Mouse (Mus musculus) stomach, embryonic 16.5 days (tissue): ENCODE results near the gene Irgc1. TPM values are rescaled to one million over a fixed set of nuclear protein-coding genes. Genes with fewer than 3 reads are reported as not detected.
A peak's percentile ranks its signal among the peaks of the same experiment; 100 is the strongest.

ENCODE experiments used
- ATAC-seq: fragments of 200-750 bp; cut with Nextera tagmentation; 2 replicates; pipeline ENCODE4 v1.8.0; 2017; ENCODE audit warnings: moderate number of reproducible peaks, moderate TSS enrichment; ENCODE audit not compliant: insufficient read depth, low FRiP score
- H3K27ac ChIP-seq: fragments of 300-500 bp; sonication (generic); 2 replicates; pipeline ENCODE4 v1.5.1; 2014; ENCODE audit warnings: low read length
- H3K27me3 ChIP-seq: fragments of 300-500 bp; sonication (generic); 2 replicates; pipeline ENCODE4 v1.6.1; 2014; ENCODE audit warnings: low read length, control low read depth, mixed read lengths; ENCODE audit not compliant: control insufficient read depth, insufficient read depth
- H3K36me3 ChIP-seq: fragments of 300-500 bp; sonication (generic); 2 replicates; pipeline ENCODE4 v1.6.1; 2014; ENCODE audit warnings: low read length; ENCODE audit not compliant: control insufficient read depth, insufficient read depth
- H3K4me1 ChIP-seq: fragments of 300-500 bp; sonication (generic); 2 replicates; pipeline ENCODE4 v1.6.1; 2014; ENCODE audit warnings: low read length, control low read depth, mixed read lengths; ENCODE audit not compliant: control insufficient read depth, insufficient read depth
- H3K4me2 ChIP-seq: fragments of 300-500 bp; sonication (generic); 2 replicates; pipeline ENCODE4 v1.6.1; 2014; ENCODE audit warnings: low read depth, low read length, mixed read lengths
- H3K4me3 ChIP-seq: fragments of 300-500 bp; sonication (generic); replicated peaks from 2 replicates; pipeline ENCODE4 v1.5.1; 2014; ENCODE audit warnings: mild to moderate bottlenecking, low read length
- H3K9ac ChIP-seq: fragments of 300-500 bp; sonication (generic); 2 replicates; pipeline ENCODE4 v1.6.1; 2014; ENCODE audit warnings: low read length
- H3K9me3 ChIP-seq: fragments of 300-500 bp; sonication (generic); replicated peaks from 2 replicates; pipeline ENCODE4 v1.6.1; 2016; ENCODE audit warnings: low read length, control low read depth; ENCODE audit not compliant: control insufficient read depth
- WGBS: fragments of 180-500 bp; shearing (Covaris S2); extraction: QIAGEN DNeasy Blood & Tissue Kit; methylation state at CpG from one replicate; pipeline ENCODE4 v1.1.7; 2014; 5-methylcytosine and 5-hydroxymethylcytosine counted together
- polyA plus RNA-seq: library from polyadenylated mRNA; unstranded; fragments of >200 nt; fragmentation: Nextera tagmentation; extraction: Ambion mirVana; gene quantifications from 2 replicates; pipeline ENCODE4 v1.2.1, GENCODE M21; 2015

The Irgc1 gene
- polyA plus RNA-seq, 1 experiment from 2014 or later: 0.26 TPM

DNA sequence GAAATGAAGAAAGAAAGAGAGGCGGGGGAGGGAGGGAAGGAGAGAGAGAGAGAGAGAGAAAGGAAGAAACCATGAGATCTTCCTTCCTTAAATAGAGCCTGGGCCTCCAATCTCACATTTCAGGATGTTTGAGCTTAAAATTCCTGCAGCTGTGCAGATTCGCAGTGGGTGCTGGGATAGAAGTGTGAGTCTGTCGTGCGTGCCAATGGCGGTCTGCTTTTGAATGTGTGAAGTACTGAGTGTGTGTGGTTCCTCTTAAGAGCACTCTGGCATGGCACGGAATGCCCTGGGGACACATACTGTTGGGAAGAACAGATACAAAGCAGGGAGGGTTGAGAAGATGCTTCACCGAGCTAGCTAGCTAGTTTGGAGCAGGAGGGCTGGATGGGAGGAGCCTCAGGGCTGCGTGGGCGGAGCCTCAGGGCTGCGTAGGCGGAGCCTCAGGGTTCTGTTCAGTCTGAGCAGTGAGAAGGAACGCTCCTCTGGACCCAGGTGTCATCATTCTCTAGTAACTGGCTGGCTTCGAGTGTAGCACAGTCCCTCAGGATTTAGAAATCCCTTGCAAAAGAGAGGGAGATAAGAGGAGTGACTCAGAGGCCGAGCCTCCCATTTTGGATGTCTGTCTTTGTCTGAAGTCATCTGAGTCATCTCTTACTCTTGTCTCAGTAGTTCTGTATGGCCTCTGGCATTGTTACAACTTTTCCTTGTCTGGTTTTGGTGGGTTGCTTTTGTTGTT is 3.1 kb downstream of the Irgc1 start:
- no peaks in the 10 kb centered on the region for H3K36me3 ChIP-seq
- WGBS: 51% methylated on average over 14 of the region's 14 CpGs
- peak; percentile 9; the same call in 1 of the 2 replicates for ATAC-seq

DNA sequence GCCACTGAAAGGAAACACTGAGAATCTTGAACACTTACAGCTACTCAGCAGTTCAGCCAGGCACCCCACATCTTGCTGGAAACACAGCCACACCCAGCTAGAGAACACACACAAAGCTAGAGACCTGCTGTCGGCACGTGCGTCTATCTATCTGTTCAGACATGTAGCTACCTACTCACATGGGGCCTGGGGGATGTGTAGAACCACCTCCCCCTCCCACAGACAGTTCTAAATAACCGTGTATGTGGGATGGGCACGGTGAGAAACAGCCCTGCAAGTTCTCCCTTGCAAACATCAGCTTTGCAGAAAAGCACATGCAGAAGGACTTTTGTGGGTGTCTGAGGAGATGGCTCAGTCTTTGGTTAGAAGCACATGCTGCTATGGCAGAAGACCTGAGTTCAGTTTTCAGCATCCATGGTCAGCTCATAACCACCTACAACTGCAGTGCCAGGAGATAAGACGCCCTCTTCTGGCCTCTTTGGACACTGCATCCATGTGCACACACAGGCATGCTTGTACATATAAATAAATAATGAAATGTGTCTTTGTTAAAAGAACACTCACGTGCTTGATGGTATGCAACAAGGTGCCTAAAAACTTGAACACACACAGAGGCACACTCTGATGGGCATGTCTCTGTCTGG is 5.3 kb downstream of the Irgc1 start:
- H3K4me2 ChIP-seq: no peak overlapping the region
- WGBS: 63% methylated on average over 7 of the region's 7 CpGs
- ATAC-seq: no peak

More for the DNA sequence above, 3.1 kb downstream of the Irgc1 start:
- H3K4me1 ChIP-seq: no peaks in the 10 kb centered on the region
- H3K9ac ChIP-seq: no peak overlapping the region
- H3K27me3 ChIP-seq: no peaks in the 10 kb centered on the region
- H3K27ac ChIP-seq: no peak overlapping the region
- H3K4me2 ChIP-seq: no peak overlapping the region
- no peaks in the 10 kb centered on the region for H3K9me3 ChIP-seq
- H3K4me3 ChIP-seq: no peak overlapping the region

DNA sequence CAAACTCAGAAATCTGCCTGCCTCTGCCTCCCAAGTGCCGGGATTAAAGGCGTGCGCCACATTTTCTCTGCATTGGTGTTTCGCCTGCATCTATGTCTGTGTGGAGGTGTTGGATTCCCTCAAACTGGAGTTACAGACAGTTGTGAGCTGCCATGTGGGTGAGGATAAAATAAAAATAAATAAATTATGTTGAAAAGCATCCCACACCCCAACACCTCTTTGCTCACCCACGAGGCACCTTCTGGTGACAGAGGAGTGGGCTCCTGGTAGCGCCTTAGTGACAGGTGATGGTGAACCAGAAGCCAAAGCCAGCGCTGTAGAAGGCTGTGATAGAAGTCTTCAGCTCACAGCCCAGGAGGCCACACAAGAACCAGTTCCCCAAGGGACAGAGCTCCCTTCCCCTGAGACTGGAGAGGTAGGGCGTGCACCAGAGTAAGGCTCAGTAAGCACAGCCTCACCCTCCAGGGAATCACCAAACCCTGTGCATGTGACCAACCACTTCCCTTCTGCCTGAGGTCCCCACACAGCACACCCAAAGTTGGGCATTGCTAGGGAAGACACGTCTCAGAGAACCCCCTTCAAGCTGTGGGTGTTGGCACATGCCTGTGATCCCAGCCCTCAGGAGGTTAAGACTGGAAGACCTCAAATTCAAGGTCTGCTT is 6.7 kb downstream of the Irgc1 start:
- H3K4me3 ChIP-seq: no peak overlapping the region
- H3K27ac ChIP-seq: peak overlapping the region; percentile 38; the same call in 1 of the 2 replicates
- H3K9me3 ChIP-seq: no peaks in the 10 kb centered on the region
- H3K27me3 ChIP-seq: no peaks in the 10 kb centered on the region
- H3K4me1 ChIP-seq: no peaks in the 10 kb centered on the region
- H3K36me3 ChIP-seq: no peaks in the 10 kb centered on the region
- 85% methylated on average over 9 of the region's 9 CpGs for WGBS
- H3K9ac ChIP-seq: no peak overlapping the region
- H3K4me2 ChIP-seq: no peak overlapping the region
- ATAC-seq: peak; percentile 57; the same call in 1 of the 2 replicates

More for the DNA sequence above, 5.3 kb downstream of the Irgc1 start:
- H3K9me3 ChIP-seq: no peaks in the 10 kb centered on the region
- H3K4me3 ChIP-seq: no peak overlapping the region
- H3K27ac ChIP-seq: peak overlapping the region; percentile 57; the same call in 1 of the 2 replicates
- no peak overlapping the region for H3K9ac ChIP-seq
- H3K36me3 ChIP-seq: no peaks in the 10 kb centered on the region
- no peaks in the 10 kb centered on the region for H3K4me1 ChIP-seq
- H3K27me3 ChIP-seq: no peaks in the 10 kb centered on the region

DNA sequence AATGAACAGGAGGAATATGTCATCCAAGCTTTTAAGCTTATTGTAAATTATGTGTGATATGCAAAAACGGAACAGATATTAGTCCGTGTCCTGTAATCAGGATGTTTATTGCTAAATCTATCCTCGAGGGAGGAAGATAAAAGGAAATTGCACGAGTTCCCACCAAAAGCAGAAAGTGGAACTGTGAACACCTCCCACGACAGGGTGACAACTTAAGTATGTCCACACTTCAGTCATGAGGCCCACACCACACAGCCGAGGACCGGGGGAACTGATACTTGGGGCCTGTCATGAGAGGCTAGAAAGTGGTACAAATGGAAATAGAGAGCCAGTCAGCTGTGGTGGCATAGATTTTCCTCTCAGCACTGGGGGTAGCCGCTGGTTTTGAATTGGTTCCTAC is 9.8 kb downstream of the Irgc1 start:
- ATAC-seq: no peak
- H3K4me3 ChIP-seq: no peak overlapping the region
- H3K4me1 ChIP-seq: no peaks in the 10 kb centered on the region
- H3K4me2 ChIP-seq: no peak overlapping the region
- no peaks in the 10 kb centered on the region for H3K27me3 ChIP-seq
- WGBS: 46% methylated on average over 8 of the region's 8 CpGs
- peak overlapping the region; percentile 19; the same call in 1 of the 2 replicates for H3K27ac ChIP-seq
- H3K36me3 ChIP-seq: no peaks in the 10 kb centered on the region
- no peak overlapping the region for H3K9ac ChIP-seq
- no peaks in the 10 kb centered on the region for H3K9me3 ChIP-seq

DNA sequence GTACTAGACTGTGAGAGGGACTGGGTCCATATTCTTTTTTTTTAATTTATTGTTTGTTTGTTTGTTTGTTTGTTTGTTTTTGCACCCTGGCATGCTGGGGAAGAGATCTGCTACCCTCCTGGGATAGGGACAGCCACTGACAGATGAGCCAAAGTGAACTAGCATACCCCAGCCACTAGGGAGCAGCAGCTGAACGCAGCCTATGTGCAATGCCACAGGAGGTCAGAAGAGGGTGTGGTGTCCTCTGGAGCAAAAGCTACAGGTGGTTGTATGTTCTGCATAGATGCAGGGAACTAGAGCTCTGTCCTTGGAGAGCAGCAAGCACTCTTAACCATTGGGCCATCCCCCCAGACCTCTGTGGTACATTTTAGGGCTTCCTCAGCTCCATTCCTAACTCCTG is 10.3 kb downstream of the Irgc1 start:
- no peaks in the 10 kb centered on the region for H3K36me3 ChIP-seq
- no peaks in the 10 kb centered on the region for H3K9me3 ChIP-seq
- no peak overlapping the region for H3K4me3 ChIP-seq
- WGBS: 6% methylated on average over 1 of the region's 1 CpGs
- peak; percentile 38; the same call in 1 of the 2 replicates for ATAC-seq
- H3K4me1 ChIP-seq: no peaks in the 10 kb centered on the region
- H3K4me2 ChIP-seq: no peak overlapping the region
- H3K9ac ChIP-seq: no peak overlapping the region
- H3K27me3 ChIP-seq: no peaks in the 10 kb centered on the region
- no peak overlapping the region for H3K27ac ChIP-seq

DNA sequence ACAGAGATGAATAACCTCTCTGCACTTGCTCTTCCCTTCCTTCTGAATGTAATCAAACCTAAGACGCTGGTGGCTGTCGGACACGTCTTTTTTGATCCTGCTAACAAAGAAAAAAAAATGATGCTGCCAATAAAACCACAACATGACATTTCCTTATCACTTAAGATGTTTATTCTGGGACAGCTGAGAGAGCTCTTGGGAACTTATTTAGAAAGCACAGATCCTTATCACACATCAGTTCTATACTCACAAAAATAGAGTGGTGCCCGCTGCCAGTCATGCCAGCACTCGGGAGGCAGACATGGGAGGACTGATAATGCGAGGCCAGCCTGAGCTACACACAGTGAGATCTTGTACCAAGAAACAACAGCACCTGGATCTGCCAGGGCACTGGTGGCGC is 12.2 kb downstream of the Irgc1 start:
- no peaks in the 10 kb centered on the region for H3K36me3 ChIP-seq
- H3K27me3 ChIP-seq: no peaks in the 10 kb centered on the region
- ATAC-seq: no peak
- no peaks in the 10 kb centered on the region for H3K9me3 ChIP-seq
- H3K9ac ChIP-seq: no peak overlapping the region
- H3K4me1 ChIP-seq: no peaks in the 10 kb centered on the region
- no peak overlapping the region for H3K4me3 ChIP-seq
- WGBS: 52% methylated on average over 7 of the region's 7 CpGs
- no peak overlapping the region for H3K4me2 ChIP-seq
- no peak overlapping the region for H3K27ac ChIP-seq

DNA sequence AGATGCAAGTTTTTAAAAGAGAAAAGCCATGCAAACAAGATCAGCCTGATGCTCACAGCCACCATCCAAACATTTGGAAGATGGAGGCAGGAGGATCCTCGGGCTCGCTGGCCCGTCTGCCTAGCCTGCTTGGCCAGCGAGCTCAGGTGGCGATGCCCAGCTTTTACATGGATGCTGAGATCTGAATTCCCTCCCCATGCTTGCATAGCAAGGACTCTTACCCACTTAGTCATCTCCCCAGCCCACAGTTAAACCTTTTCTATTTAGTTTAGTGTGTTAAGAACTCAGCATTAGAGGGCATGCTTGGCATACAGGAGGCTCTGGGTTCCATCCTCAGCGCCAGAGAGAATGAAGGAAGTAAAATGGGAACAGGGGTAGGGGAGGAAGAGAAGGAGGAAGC is 12.9 kb downstream of the Irgc1 start:
- Histone ChIP-seq H3K4me3 (no peak overlapping the region), H3K4me1 (no peaks in the 10 kb centered on the region), H3K27ac (no peak overlapping the region), H3K9ac (no peak overlapping the region), H3K9me3 (no peaks in the 10 kb centered on the region), H3K4me2 (no peak overlapping the region), H3K36me3 (no peaks in the 10 kb centered on the region), H3K27me3 (no peaks in the 10 kb centered on the region)
- 80% methylated on average over 6 of the region's 6 CpGs for WGBS
- ATAC-seq: no peak

DNA sequence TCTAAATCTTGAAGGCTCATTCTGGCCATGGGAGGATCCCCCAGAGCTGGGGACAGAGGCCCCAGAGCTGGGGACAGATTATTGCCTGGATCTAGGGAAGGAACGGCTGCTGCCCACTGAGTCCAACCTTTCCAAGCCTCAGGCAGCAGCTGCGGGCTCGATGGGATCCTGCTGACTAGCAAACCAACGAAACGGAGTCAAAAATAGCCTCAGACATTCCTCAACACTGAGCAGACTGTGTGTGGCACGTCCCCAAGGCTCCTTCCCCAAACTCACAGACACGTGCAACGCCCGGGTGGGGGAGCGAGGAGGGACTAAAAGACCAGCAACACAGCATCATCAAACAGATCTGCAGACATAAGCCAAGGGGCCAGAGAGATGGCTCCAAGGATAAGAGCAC is 14.1 kb downstream of the Irgc1 start:
- Histone ChIP-seq H3K27ac (no peak overlapping the region; the same call in 1 of the 2 replicates), H3K36me3 (no peaks in the 10 kb centered on the region), H3K4me1 (no peaks in the 10 kb centered on the region), H3K4me2 (no peak overlapping the region), H3K27me3 (peaks cover 5% of the 10 kb centered on the region; the same call in 1 of the 2 replicates), H3K9me3 (no peaks in the 10 kb centered on the region), H3K4me3 (no peak overlapping the region), H3K9ac (0 out of 2 replicates have a peak overlapping the region, but pooled peaks have one; percentile 21)
- ATAC-seq: no peak
- WGBS: 63% methylated on average over 10 of the region's 10 CpGs

DNA sequence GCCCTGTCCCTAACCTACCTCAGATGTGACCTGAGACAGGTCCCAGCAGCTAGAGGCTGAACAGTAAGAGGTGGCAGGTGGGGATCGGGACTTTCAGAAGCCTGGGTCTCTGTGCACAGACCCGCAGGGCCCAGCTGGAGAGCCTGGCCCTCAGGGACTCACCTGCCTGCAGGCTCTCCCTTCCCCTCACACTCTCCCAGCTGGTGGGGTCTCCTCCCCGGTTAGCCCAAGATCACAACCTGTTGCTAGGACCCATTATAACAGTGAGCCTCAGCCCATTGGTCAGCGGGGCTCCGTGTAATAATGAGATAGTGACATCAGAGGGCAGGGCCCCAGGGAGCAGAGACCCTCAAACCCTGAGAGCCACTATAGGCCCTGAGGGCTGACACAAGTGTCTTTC is 16.8 kb downstream of the Irgc1 start:
- no peak overlapping the region for H3K4me3 ChIP-seq
- no peaks in the 10 kb centered on the region for H3K9me3 ChIP-seq
- ATAC-seq: no peak
- no peak overlapping the region for H3K27ac ChIP-seq
- WGBS: 79% methylated on average over 5 of the region's 5 CpGs
- H3K9ac ChIP-seq: no peak overlapping the region
- H3K27me3 ChIP-seq: peaks cover 12% of the 10 kb centered on the region; the same call in 1 of the 2 replicates
- no peaks in the 10 kb centered on the region for H3K36me3 ChIP-seq
- H3K4me2 ChIP-seq: no peak overlapping the region
- H3K4me1 ChIP-seq: no peaks in the 10 kb centered on the region
